Mouse (Mus musculus) MEL (cell line): ENCODE data around the gene Ssc4d. TPM values are rescaled to one million over a fixed set of nuclear protein-coding genes. Genes with fewer than 3 reads are reported as not detected.

Experiments
- DNase-seq: peaks from one replicate; pipeline ENCODE4 v3.0.0; 2011; ENCODE audit warnings: low read depth, low spot score
- H3K27ac ChIP-seq: 2 replicates; pipeline ENCODE4 v1.5.1; 2012; ENCODE audit warnings: low read depth, mild to moderate bottlenecking, control low read depth, low read length, moderate library complexity; ENCODE audit not compliant: control insufficient read depth
- H3K27me3 ChIP-seq, 2 experiments: fragments of 150-350 bp in 1 of 2; sonication (generic) in 1 of 2; 2 replicates each; pipeline ENCODE4 v1.6.1; 2012; ENCODE audit warnings: low read length in 2 of 2, mild to moderate bottlenecking in 2 of 2, improper control_type of control experiment in 1 of 2, moderate library complexity in 1 of 2; ENCODE audit not compliant: insufficient read depth in 2 of 2, control insufficient read depth in 1 of 2
- H3K36me3 ChIP-seq, 2 experiments: 2 replicates each; pipeline ENCODE4 v1.6.1; 2012 to 2014; ENCODE audit warnings: low read length in 2 of 2, improper control_type of control experiment in 1 of 2, inconsistent platforms in 1 of 2, mild to moderate bottlenecking in 1 of 2; ENCODE audit not compliant: insufficient read depth in 2 of 2, control insufficient read depth in 1 of 2
- H3K4me1 ChIP-seq, 2 experiments: fragments of 150-350 bp in 1 of 2; sonication (generic) in 1 of 2; 2 replicates each; pipeline ENCODE4 v1.6.1; 2012; ENCODE audit warnings: low read length in 2 of 2, improper control_type of control experiment in 1 of 2, mild to moderate bottlenecking in 1 of 2; ENCODE audit not compliant: insufficient read depth in 2 of 2, control insufficient read depth in 1 of 2
- H3K4me3 ChIP-seq, 2 experiments: fragments of 150-350 bp in 1 of 2; sonication (generic) in 1 of 2; 2 replicates each; pipeline ENCODE4 v1.5.1; 2012; ENCODE audit warnings: low read depth in 2 of 2, low read length in 2 of 2, mild to moderate bottlenecking in 2 of 2, moderate library complexity in 2 of 2, control low read depth in 1 of 2, improper control_type of control experiment in 1 of 2; ENCODE audit not compliant: control insufficient read depth in 1 of 2, insufficient read depth in 1 of 2
- H3K79me2 ChIP-seq: 2 replicates; pipeline ENCODE4 v1.6.1; 2012; ENCODE audit warnings: mild to moderate bottlenecking, low read length, moderate library complexity; ENCODE audit not compliant: control insufficient read depth, poor library complexity, insufficient read depth
- H3K9ac ChIP-seq: 2 replicates; pipeline ENCODE4 v1.6.1; 2012; ENCODE audit warnings: low read depth, mild to moderate bottlenecking, control low read depth, low read length, moderate library complexity; ENCODE audit not compliant: control insufficient read depth, poor library complexity, severe bottlenecking
- H3K9me3 ChIP-seq: fragments of 150-350 bp; sonication (generic); replicated peaks from 2 replicates; pipeline ENCODE4 v1.6.1; 2012; ENCODE audit warnings: mild to moderate bottlenecking, low read length, improper control_type of control experiment, moderate library complexity; ENCODE audit not compliant: insufficient read depth
- BHLHE40 ChIP-seq: IDR thresholded peaks from 2 replicates; pipeline ENCODE4 v1.6.1; 2012; ENCODE audit warnings: low read depth, mild to moderate bottlenecking, inconsistent platforms, low read length, improper control_type of control experiment, borderline replicate concordance
- CHD1 ChIP-seq: IDR thresholded peaks from 2 replicates; pipeline ENCODE4 v1.6.1; 2012; ENCODE audit warnings: low read depth, mild to moderate bottlenecking, inconsistent platforms, low read length, improper control_type of control experiment
- CHD2 ChIP-seq: IDR thresholded peaks from 2 replicates; pipeline ENCODE4 v1.6.1; 2011; ENCODE audit warnings: low read length, improper control_type of control experiment
- CTCF ChIP-seq, 3 experiments: IDR thresholded peaks in 2 of 3; conservative IDR thresholded peaks in 1 of 3; 2 replicates each; pipeline ENCODE4 v1.5.1; 2011 to 2012; ENCODE audit warnings: low read length in 3 of 3, low read depth in 2 of 3, mild to moderate bottlenecking in 2 of 3, improper control_type of control experiment in 1 of 3, inconsistent platforms in 1 of 3, mixed read lengths in 1 of 3, moderate library complexity in 1 of 3; ENCODE audit not compliant: control insufficient read depth in 1 of 3, insufficient read depth in 1 of 3, poor library complexity in 1 of 3, severe bottlenecking in 1 of 3
- EP300 ChIP-seq, 2 experiments: IDR thresholded peaks; 2 replicates each; pipeline ENCODE4 v1.6.1; 2011; ENCODE audit warnings: improper control_type of control experiment in 2 of 2, low read length in 2 of 2, low read depth in 1 of 2, mild to moderate bottlenecking in 1 of 2
- HCFC1 ChIP-seq: IDR thresholded peaks from 2 replicates; pipeline ENCODE4 v1.6.1; 2012; ENCODE audit warnings: low read depth, mild to moderate bottlenecking, inconsistent platforms, low read length, improper control_type of control experiment, moderate library complexity
- JUND ChIP-seq: IDR thresholded peaks from 2 replicates; pipeline ENCODE4 v1.6.1; 2011; ENCODE audit warnings: low read depth, mild to moderate bottlenecking, improper control_type of control experiment, low read length
- MAFK ChIP-seq: IDR thresholded peaks from 2 replicates; pipeline ENCODE4 v1.6.1; 2011; ENCODE audit warnings: low read depth, mild to moderate bottlenecking, low read length, improper control_type of control experiment, borderline replicate concordance
- MAX ChIP-seq: IDR thresholded peaks from 2 replicates; pipeline ENCODE4 v1.6.1; 2011; ENCODE audit warnings: low read length, improper control_type of control experiment
- MAZ ChIP-seq: IDR thresholded peaks from 2 replicates; pipeline ENCODE4 v1.6.1; 2012; ENCODE audit warnings: low read depth, mild to moderate bottlenecking, inconsistent platforms, low read length, improper control_type of control experiment
- NELFE ChIP-seq: IDR thresholded peaks from 2 replicates; pipeline ENCODE4 v1.6.1; 2011; ENCODE audit warnings: low read depth, low read length, improper control_type of control experiment
- NRF1 ChIP-seq: IDR thresholded peaks from 2 replicates; pipeline ENCODE4 v1.6.1; 2014; ENCODE audit warnings: low read depth, mild to moderate bottlenecking, inconsistent platforms, low read length, improper control_type of control experiment, moderate library complexity; ENCODE audit not compliant: poor library complexity, insufficient read depth, severe bottlenecking
- POLR2A ChIP-seq, 2 experiments: IDR thresholded peaks; 2 replicates each; pipeline ENCODE4 v1.6.1; 2011 to 2012; ENCODE audit warnings: low read length in 2 of 2, mild to moderate bottlenecking in 2 of 2, control low read depth in 1 of 2, improper control_type of control experiment in 1 of 2, low read depth in 1 of 2, moderate library complexity in 1 of 2; ENCODE audit not compliant: control insufficient read depth in 1 of 2, insufficient read depth in 1 of 2, poor library complexity in 1 of 2
- RAD21 ChIP-seq: IDR thresholded peaks from 2 replicates; pipeline ENCODE4 v1.6.1; 2011; ENCODE audit warnings: mild to moderate bottlenecking, low read depth, low read length, improper control_type of control experiment
- RCOR1 ChIP-seq: IDR thresholded peaks from 2 replicates; pipeline ENCODE4 v1.6.1; 2012; ENCODE audit warnings: low read depth, mild to moderate bottlenecking, inconsistent platforms, low read length, improper control_type of control experiment
- SIN3A ChIP-seq: IDR thresholded peaks from 2 replicates; pipeline ENCODE4 v1.6.1; 2012; ENCODE audit warnings: low read length, improper control_type of control experiment, inconsistent platforms
- UBTF ChIP-seq: IDR thresholded peaks from 2 replicates; pipeline ENCODE4 v1.6.1; 2012; ENCODE audit warnings: low read depth, mild to moderate bottlenecking, inconsistent platforms, low read length, improper control_type of control experiment, moderate library complexity, borderline replicate concordance; ENCODE audit not compliant: insufficient read depth
- USF1 ChIP-seq: IDR thresholded peaks from 2 replicates; pipeline ENCODE4 v1.6.1; 2014; ENCODE audit warnings: low read depth, mild to moderate bottlenecking, inconsistent platforms, low read length, improper control_type of control experiment, moderate library complexity
- ZC3H11A ChIP-seq: IDR thresholded peaks from 2 replicates; pipeline ENCODE4 v1.6.1; 2012; ENCODE audit warnings: low read depth, mild to moderate bottlenecking, inconsistent platforms, low read length, improper control_type of control experiment
- ZNF384 ChIP-seq: IDR thresholded peaks from 2 replicates; pipeline ENCODE4 v1.6.1; 2012; ENCODE audit warnings: low read depth, mild to moderate bottlenecking, inconsistent platforms, low read length, improper control_type of control experiment
- polyA plus RNA-seq, 2 experiments: library from polyadenylated mRNA; stranded (reverse) in 1 of 2; unstranded in 1 of 2; fragments of >175 nt in 1 of 2; fragments of >200 nt in 1 of 2; gene quantifications; 2 replicates each; pipeline versions ENCODE4 v1.2.1 to v1.2.4; 2012; ENCODE audit warnings: low replicate concordance in 2 of 2, low read depth in 1 of 2; ENCODE audit not compliant: insufficient read length in 2 of 2, insufficient read depth in 1 of 2, missing spikeins in 1 of 2
- total RNA-seq: library from RNA; depleted of rRNA; stranded (reverse); fragments of 300-350 nt; gene quantifications from 2 replicates; pipeline ENCODE4 v1.2.3, GENCODE M21; 2012

Gene Ssc4d
- total and polyA plus RNA-seq, 3 experiments, result 1.1 to 2.1 TPM; not detected in 1

- TF ChIP-seq NRF1 (no peak), BHLHE40 (0 out of 2 replicates have a peak, but pooled peaks have one; percentile 7), CHD1 (no peak; the same call in 1 of the 2 replicates), ZNF384 (no peak), UBTF (no peak), ZC3H11A (no peak), USF1 (no peak), CHD2 (no peak), MAZ (peak; percentile 76), RAD21 (no peak)
- TF ChIP-seq, all 39 proteins: peak for 11
Measured at GRCm38 (mm10) chr5:135962125-135962491, 12.2 kb downstream of the Ssc4d start (continued).

- TF ChIP-seq JUND (no peak), NELFE (no peak), SIN3A (no peak), HCFC1 (no peak), RCOR1 (no peak), MAFK (no peak), MAX (no peak), POLR2A (IDR thresholded peaks at IDR 0.05; ENCODE audit: control insufficient read depth in 1 of 2, insufficient read depth in 1 of 2, low read depth in 1 of 2, low read length in 2 of 2, poor library complexity in 1 of 2) (no peak), CTCF (IDR thresholded peaks at IDR 0.05 in 2 of 3, conservative IDR thresholded peaks at IDR 0.05 in 1 of 3; ENCODE audit: control insufficient read depth in 1 of 3, insufficient read depth in 1 of 3, low read depth in 2 of 3, low read length in 3 of 3, poor library complexity in 1 of 3, severe bottlenecking in 1 of 3) (no peak), EP300 (IDR thresholded peaks at IDR 0.05; ENCODE audit: low read depth in 1 of 2, low read length in 2 of 2) (no peak), ZC3H11A (no peak)
- no peaks in the 10 kb centered on the region for H3K27me3 ChIP-seq
- peak overlapping the region; percentile 85 for H3K27ac ChIP-seq
- no peak for DNase-seq
- H3K36me3 ChIP-seq, result peaks cover 0 to 27% of the 10 kb centered on the region in 2 experiments; a peak in 2 of 4 replicates
- H3K4me3 ChIP-seq, result no peak overlapping the region; a peak in 1 of 4 replicates
- H3K9ac ChIP-seq, result peak overlapping the region; percentile 67; the same call in 1 of the 2 replicates
- H3K79me2 ChIP-seq, result peaks cover 4% of the 10 kb centered on the region; the same call in 1 of the 2 replicates
- peaks cover 10 to 29% of the 10 kb centered on the region in 2 experiments for H3K4me1 ChIP-seq
- H3K9me3 ChIP-seq, result no peaks in the 10 kb centered on the region
Measured at GRCm38 (mm10) chr5:135960909-135961635, 13.3 kb downstream of the Ssc4d start.
